Mouse (Mus musculus): Measurements from ENCODE around the gene Colgalt2.

The Colgalt2 gene

DNA sequence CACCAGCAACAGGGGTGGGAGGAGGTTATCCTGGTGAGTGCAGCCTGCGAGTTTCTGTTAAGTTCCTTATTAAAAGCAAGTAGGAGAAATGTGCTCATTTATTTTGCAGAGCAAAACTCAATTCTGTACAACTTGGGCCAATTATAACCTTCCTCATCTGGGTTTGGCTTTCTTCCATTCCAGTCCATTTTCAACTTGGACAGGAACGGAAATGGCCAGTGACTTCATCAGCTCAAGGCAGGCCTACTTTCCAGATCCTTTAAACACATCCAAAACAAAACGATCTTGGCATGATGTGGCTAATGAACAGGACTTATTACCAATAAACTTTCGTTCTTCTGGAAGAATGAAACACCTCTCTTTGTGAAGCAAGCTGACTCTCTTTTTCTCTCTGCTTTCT lies 76.5 kb downstream of the Colgalt2 start:
- in situ Hi-C loops (cut with MboI; ENCODE audit: low sequenced_read_pairs): no loop called here

DNA sequence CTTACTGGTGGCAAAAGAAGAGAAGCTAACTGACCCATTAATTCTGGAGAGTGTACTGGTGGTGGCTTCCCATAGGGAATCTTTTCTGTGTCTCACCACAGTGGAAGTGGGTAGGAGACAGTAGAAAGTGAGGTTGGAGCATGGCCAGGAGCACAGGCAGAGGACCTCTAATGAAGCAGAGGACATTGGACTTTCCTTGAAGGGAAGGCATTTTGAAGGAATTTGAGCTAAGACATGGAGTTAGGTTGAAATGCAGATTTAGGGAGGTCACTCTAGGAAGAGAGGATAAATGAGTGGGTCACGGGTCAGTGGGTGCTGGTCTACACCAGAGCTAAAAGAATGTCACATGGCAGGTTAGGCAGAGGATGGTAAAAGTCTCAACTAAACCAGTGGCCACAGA lies 91.2 kb downstream of the Colgalt2 start:
- in situ Hi-C loops (cut with MboI; ENCODE audit: low sequenced_read_pairs): no loop called here

DNA sequence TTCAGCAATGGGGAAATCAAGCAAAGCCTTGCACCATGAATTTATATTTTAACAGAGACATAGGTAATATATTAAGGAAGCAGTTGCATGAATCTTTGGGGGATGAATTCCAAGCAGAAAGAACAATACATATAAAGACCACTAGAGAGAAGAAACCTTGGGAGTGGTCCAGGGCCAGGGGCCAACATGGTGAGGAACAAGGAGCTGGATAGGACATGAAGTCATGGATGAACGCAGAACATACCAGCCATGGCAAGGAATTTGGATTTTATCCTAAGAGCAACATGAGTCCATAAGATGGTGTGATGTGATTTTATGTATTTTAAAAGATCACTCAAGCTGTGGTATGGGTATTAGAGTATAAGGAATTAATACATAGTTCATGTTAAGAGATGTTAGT lies 92.6 kb downstream of the Colgalt2 start:
- in situ Hi-C loops (cut with MboI; ENCODE audit: low sequenced_read_pairs): no loop called here

DNA sequence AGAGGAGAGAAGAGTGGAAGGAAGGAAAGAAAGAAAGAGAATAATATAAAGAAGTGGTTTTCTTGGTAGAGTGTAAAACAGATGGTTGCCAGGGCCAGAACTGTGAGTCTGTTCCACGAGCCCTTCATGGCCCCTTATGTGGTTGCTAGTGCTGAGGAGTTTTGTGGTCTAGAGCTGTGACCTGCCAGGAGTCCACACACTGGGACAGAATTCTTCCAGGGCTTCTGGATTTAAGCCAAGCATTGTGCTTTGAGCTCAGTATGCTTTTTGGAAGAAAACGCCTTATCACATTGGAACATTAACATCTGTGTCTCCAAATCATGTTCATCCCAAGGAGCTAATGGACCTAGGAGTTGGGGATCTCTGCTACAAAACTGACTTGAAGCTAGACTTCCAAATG lies 97.2 kb downstream of the Colgalt2 start:
- in situ Hi-C loops (cut with MboI; ENCODE audit: low sequenced_read_pairs): no loop called here

DNA sequence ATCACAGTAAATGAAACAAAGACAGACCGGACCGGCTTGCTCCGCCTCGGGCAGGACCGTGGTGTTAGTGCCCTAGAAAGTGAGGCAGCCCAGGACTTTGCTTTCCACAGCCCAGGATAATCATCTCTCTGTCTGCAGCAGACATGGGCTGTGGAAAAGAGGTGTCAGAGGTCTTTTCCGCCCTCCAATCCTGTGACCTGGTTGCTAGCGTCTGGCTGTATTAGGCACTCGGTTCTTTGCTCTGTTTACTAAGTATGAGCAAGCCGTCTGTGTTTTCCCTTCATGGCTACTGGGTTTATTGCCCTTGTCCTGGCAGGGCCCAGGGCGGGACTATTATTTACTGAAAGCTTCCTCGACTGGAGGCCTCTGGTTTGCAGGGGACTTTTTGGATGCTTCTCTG lies 98.0 kb downstream of the Colgalt2 start:
- in situ Hi-C loops (cut with MboI; ENCODE audit: low sequenced_read_pairs): no loop called here

DNA sequence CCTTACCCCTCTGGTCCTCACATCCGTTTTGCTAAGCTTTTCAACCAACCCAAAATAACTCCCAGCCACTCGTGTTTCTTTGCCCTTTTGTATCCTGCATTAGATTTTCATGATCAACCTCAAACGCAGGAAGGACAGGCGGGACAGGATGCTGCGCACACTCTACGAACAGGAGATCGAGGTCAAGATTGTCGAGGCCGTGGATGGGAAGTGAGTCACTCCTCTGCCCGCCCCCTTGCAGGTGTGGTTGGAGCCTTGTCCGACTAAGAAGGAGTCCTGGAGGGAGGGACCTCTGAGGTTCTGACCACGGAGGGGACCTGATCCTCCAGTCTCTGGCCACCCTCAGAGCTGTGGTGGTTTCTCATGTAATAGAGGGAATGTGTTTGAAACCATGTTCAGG lies 100.2 kb downstream of the Colgalt2 start:
- in situ Hi-C loops (cut with MboI; ENCODE audit: low sequenced_read_pairs): no loop called here

DNA sequence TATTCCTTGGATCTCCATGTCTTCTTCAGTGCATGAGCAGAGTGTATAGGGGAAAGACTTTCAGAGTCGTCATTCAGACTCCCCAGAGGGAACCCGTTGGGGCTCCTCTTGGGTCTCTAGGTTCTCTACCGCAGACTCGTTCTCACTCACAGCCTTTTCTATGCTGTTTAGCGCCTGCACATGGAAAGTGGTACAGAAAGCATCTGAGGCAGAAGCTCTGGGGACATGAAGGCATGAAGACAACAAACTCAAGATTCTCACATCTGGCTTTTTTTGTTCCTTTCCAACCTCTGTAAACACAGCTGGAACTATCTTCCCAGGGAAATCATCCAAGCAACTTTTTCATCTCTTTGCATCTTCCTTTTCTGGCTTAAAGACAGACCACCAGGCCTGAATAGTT lies 106.5 kb downstream of the Colgalt2 start:
- in situ Hi-C loops (cut with MboI; ENCODE audit: low sequenced_read_pairs): no loop called here

DNA sequence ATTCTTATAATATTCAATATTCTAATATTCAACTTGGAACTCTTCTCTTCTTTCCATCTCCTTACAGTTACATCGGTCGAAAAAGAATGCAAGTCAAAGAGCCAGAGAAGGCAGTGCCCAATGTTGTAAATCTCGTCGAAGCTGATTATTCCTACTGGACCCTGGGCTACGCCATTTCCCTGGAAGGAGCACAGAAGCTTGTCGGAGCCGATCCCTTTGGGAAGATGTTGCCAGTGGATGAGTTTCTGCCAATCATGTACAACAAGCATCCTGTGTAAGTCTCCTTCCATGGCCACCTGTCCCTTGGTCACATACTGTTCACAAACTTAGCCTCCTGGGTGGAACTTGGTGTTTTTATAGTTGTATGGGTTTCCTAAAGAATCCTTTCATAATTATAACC lies 107.1 kb downstream of the Colgalt2 start:
- in situ Hi-C loops (cut with MboI; ENCODE audit: low sequenced_read_pairs): no loop called here

DNA sequence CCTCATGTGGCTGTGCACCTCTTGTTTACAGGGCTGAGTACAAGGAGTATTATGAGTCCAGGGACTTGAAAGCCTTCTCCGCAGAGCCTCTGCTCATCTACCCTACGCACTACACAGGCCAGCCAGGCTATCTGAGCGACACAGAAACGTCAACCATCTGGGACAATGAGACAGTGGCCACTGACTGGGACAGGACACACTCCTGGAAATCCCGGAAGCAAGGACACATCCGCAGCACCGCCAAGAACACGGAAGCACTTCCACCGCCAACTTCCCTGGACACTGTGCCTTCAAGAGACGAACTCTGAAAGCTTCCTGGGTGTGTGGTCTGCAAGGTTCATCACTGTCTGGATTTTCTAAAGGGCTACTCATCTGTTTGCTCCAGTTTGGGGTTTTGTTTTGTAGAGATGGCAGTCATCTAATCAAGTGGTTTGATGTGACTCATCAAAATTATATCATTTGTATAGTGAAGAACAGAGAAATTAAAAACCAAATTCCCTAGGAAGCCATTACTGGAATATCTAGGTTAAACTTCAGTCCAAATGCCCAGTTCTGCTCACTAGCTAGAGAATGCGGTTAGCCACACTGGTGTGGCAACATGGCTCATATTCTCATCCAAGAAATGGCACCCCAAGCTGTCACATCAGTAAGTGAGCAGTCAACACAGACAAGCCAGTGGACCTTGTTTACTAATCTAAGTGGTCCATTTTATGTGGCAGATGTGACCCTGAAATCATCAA lies 109.0 kb downstream of the Colgalt2 start:
- in situ Hi-C loops (cut with MboI; ENCODE audit: low sequenced_read_pairs): no loop called here

DNA sequence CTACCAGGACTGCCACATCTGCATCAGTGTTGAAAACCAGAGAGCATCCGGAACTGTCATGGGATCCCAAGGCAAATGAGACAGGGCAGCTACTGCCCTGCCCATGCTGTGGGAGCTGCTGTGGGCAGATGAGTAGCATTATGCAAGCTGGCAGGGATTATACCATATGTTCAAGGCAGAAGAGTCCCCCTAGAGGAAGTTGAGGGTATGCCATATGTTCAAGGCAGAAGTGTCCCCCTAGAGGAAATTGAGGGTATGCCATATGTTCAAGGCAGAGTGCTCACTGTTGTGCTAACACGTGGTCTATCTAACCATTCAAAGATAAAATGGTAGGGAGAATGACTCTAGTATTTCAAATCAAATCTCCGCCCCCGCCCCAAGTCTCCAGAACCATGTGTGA lies 111.6 kb downstream of the Colgalt2 start:
- in situ Hi-C loops (cut with MboI; ENCODE audit: low sequenced_read_pairs): no loop called here

DNA sequence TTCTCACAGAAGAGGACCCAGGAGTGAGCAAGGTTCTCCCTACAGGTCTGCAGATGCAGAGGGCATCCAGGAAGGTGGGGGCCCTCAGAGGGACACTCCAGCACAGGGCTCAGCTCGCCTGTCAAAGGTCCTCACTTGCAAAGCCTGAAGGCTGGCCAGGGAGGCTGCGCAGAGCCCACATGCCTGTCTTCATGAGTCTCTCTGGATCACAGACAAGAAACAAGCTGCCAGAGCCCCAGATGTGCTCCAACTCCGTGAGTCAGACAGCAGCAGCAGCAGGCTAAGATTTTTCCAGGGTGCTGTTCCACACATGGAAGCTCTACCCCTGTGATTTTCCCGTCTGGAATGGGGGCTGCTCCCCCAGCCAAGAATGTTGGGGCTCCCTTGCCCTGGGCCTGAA lies 114.6 kb downstream of the Colgalt2 start:
- in situ Hi-C loops (cut with MboI; ENCODE audit: low sequenced_read_pairs): no loop called here

DNA sequence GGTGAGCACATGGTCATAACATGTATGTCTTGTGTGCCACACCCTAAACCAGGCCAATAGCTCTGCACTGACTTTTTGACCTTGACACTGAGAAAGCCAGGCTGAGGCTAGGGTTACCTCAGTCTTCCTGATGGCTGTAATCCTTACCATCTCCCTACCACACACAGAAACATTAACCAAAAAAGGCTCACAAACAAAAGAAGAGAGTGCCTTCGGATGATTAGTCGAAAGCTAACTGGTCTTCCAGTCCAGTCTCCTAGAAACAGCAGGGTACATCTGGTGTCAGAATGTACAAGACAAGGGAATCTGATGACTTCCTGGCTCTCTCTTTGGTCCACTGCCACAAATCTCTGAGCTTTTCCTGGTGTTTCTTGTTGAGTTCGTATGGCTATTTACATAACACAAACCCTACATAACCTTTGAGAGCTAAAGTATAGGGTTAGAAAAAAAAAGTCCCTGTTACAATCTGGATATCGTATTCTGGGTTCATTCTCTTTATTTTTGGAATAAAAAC lies 117.5 kb downstream of the Colgalt2 start:
- in situ Hi-C loops (cut with MboI; ENCODE audit: low sequenced_read_pairs): no loop called here

DNA sequence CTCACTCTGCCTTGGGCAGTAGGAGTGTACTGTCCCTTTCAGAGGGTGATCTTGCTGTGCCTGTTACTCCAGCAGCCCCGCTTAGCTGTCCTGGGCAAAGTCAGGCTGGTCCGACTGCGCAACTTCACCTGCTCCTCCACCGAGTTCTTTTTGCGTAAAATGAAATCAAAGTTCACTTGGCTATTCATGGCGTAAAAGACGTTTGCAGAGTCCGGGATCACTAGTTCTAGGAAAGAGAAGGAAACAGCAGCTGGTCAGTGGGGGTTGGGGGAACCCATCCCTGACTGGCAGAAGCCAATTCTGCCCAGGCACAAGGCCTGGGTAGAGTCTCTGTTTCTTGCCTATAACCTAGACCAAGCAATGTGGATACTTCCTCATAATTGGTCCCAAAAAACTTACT lies 119.3 kb downstream of the Colgalt2 start:
- in situ Hi-C loops (cut with MboI; ENCODE audit: low sequenced_read_pairs): no loop called here

DNA sequence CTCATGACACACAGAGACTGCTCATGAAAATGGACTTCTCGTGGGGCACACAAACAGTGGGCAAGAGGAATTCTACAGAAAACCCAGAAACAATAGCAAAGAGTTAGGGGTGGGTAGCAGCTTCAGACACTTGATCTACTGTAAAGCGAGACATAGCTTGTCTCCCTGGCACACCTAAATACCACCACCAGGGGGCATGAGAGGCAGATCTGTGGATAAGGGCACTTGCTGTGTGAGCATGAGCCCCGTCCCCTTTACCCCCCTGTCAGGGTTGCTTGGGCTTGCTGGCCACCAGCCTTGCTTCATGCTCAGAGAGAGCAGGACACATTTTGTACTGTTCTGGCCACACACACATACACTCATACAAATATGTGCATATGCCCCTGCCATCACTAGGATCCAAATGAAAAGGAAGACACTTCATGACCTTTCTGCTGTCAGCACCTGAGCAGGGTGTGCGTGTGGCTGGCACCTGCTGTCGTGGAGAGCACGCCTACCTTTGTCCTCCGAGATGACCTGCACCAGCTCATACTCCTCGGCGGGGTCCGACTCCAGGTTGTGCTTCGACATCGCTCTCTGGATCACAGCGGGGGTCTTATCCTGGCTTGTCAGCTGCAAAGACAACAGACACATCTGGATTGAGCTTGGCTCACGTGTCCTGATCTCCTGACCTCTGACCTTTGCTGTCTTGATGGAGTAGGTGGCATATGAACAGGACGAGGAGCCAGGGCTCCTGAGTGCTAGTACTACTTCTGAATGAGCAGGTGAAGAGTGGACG lies 121.4 kb downstream of the Colgalt2 start:
- in situ Hi-C loops (cut with MboI; ENCODE audit: low sequenced_read_pairs): loop anchor here (5.0 kb wide), 1 partner anchor 226 kb away; no protein-coding TSS in a partner anchor

DNA sequence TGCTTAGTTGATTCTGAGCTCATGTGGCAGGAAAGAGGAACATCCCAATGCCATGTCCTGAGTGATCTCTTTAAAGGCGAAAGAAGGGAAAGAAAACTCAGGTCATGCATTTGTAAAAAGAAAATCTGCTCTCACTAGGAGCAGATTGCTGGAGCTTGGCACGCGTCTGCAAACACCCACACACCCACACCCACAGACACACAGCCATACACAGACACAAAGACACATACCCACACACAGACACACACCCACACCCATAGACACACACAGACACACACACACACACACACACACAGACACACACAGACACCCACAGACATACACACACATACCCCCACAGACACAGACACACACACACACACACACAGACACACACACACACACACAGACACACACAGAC lies 122.6 kb downstream of the Colgalt2 start:
- in situ Hi-C loops (cut with MboI; ENCODE audit: low sequenced_read_pairs): loop anchor here (5.0 kb wide), 1 partner anchor 225 kb away; no protein-coding TSS in a partner anchor

DNA sequence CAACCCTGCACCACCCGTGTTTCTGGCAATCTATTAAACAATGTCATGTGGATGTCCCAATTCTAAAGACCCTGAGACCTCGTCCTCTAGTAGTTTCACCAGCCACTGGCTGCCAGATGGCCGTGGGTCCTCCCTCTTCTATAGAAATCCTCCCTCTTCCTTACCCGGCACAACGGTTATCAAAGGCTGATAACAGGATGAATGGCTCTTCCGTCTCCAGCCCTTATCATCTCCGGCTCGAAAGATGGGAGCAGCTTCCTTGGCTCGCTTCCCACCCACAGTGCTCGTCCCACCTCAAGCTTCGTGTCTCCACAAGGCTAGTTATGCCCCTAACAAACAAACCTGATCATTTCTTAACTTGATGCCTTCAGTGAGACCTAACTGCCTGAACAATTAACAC lies 123.7 kb downstream of the Colgalt2 start:
- in situ Hi-C loops (cut with MboI; ENCODE audit: low sequenced_read_pairs): loop anchor here (5.0 kb wide), 1 partner anchor 224 kb away; no protein-coding TSS in a partner anchor

DNA sequence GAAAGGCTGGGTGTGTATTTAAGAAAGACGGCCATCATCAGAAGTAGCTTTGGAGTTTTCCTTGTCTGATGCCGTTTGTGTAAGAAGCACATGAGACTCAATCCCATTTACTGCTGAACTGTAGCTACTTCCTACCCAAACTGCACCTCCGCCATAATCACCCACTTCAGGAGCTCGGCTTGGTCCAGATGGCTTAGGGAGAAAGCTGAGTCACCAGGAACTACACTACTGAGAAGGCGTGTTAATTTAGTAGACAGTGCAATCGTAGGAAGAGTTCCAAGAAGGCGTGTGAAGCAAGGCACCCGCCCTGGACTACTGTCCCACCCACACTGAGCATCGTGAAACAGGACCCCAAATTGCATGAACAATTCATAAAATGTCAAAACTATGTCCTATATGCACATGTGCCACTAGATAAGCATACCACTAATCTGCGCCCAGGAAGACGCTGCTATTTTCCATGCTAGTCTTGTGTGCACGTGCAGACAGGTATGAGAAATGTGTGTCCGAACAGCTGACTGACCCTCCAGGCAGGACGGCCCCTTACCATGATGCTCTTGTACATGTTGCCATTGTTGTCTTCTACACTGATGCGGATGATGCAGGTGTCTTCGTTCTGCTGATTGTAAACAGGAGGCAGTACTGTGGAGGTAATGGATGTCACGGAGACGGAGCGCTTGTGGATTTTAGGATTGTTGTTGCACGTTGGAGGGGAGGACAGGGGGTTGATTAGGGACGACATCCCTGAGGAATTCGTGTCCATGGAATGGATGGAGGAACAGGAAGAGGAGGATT lies 124.7 kb downstream of the Colgalt2 start:
- in situ Hi-C loops (cut with MboI; ENCODE audit: low sequenced_read_pairs): loop anchor here (5.0 kb wide), 1 partner anchor 223 kb away; no protein-coding TSS in a partner anchor

DNA sequence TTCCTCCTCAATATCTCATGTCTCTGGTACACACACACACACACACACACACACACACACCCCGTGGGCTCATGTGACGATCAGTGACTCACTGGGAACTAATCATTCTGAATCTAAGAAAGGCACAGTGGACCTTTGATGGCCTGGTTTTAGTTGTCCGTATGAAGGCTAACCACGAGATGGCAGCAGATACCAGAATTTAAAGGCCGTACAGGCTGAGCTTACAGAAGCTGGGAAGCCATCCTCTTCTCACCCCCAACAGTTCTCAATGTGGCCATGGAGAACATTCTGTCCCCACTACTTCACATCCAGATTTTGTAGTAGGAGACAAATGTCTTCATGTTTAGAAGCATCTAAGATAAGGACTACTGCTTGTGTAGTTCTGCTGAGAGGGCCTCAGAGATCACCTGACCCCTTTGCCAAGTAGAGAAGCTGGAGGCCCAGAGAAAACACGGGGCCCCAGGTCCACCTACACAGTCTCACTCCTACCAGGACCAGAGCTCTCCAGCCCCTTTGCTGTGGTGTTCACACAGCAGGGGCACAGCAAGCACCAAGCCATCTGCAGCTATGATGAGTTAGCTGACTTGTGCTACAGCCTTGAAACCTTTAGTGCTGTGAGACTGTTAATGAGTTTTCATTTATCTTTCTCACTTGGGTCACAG lies 125.5 kb downstream of the Colgalt2 start:
- in situ Hi-C loops (cut with MboI; ENCODE audit: low sequenced_read_pairs): loop anchor here (5.0 kb wide), 1 partner anchor 222 kb away; no protein-coding TSS in a partner anchor

DNA sequence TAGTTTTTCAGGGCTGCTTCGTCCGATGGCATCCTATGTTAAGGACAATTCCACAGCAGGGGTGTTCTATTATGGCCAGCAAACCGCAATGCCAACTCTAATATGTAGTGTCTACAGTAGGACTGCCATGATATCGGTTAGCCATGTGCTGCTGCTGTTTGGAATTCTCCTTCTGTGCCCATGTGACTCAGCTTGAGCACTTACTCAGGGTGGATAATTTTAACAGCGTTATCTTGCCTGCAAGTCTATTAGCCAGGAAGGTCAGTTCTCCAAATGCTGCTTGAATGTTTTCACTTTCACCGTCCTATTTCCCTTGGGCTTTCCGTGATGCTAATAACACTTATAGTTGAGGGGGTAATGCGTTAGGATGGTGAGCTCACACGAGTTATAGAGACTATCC lies 126.5 kb downstream of the Colgalt2 start:
- in situ Hi-C loops (cut with MboI; ENCODE audit: low sequenced_read_pairs): no loop called here

DNA sequence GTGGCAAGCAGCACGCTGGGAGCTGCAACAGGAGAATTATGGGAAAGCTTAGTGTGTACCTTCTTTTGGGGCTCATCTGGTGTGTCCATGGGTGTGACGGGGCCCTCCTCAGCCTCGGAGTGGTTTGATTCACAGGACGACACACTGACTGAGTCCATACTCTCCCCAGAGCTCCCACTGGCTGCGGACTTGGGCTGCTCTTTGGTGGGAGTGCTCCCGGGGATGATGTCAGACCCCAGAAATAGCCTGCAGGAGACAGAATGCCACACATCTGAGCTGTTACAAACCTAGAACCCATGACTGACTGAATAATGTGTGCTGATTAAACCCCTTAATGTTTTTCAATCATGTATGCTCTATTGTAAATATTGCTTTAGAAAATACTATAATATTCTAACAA lies 128.6 kb downstream of the Colgalt2 start:
- in situ Hi-C loops (cut with MboI; ENCODE audit: low sequenced_read_pairs): no loop called here

DNA sequence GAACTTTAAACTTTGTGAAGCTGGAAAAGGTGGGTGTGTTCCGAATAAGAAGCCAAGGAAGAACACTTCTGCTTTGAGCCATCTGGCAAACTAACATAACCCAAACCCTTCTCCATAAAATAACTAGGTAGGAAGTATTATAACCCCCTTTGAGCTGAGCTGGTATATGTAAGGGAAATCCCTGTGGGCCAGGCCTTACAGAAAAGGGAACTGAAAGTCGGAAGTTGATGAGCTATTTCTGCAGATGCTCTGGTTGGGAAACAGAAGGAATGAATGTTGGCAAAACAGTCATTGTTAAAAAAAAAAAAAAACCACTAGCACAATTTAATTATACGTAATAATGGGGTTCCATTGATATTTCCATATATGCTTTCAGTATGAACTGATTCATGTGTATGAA lies 129.1 kb downstream of the Colgalt2 start:
- in situ Hi-C loops (cut with MboI; ENCODE audit: low sequenced_read_pairs): no loop called here
